9 mouse cellular contexts compared by ENCODE assay signal in the genomic region with DNA sequence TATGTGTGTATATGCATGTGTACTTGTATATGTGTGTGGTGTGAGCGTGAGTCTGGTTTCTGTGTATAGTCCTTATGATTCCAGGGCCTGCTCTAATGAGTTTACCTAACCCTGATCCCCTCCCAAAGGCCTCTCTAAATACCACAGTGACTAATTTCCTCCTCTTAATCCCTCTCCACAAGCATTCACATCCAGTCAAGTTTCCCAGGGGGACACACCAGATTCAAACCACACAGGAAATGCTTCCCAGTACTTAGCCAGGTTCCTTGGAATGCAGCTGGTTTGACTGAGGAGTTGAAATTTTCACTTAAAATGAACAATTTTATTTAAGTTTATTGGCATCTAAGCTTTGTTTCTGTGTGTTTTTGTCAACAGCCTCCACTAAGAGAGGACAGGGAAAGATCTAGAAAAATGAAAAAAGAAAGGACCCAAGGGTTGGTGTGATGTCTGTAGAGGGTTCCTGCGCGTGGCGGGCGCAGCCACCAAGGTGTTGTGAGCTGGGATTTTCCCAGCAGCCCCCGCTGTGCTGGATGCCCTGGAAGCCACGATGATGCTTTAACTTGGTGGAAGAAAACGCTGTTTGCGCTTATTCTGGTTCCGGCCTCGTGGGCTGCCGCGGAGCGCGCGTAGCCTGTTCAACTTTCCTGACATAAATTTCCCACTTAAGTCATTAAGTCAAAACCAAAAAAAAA. TPM values are rescaled to one million over a fixed set of nuclear protein-coding genes. Genes with fewer than 3 reads are reported as not detected.
DNase-seq lines count a peak whose midpoint lies in the region; ATAC-seq and TF ChIP-seq lines count a peak whose summit lies in the region.
"Had no signal": no experiment of that assay in that cellular context is flagged by ENCODE, and none has a peak within 500 bp of the region (broad histone marks: within the 10 kb centered on the region; RNA-seq: fewer than 3 reads in every experiment).

No protein-coding gene starts in this region.

- peak overlapping the region; percentile 47; the same call in 1 of the 2 replicates for H3K9ac ChIP-seq in kidney, embryonic 14.5 days (ENCODE audit: low read depth, low read length)
- H3K9ac ChIP-seq in forebrain, embryonic 15.5 days (replicated peaks) = peak overlapping the region; percentile 48
- peak overlapping the region; percentile 55 for H3K9ac ChIP-seq in liver, embryonic 12.5 days

- H3K27ac ChIP-seq in kidney, embryonic 14.5 days (ENCODE audit: low read depth, low read length) = no peak overlapping the region
- H3K27ac ChIP-seq in forebrain, embryonic 15.5 days (replicated peaks) = no peak overlapping the region
- 0 out of 2 replicates have a peak overlapping the region, but pooled peaks have one; percentile 9 for H3K27ac ChIP-seq in liver, embryonic 12.5 days
- H3K27ac ChIP-seq: macrophage had no signal

- no peaks in the 10 kb centered on the region for H3K9me3 ChIP-seq in kidney, embryonic 14.5 days (ENCODE audit: control insufficient read depth, low read length)
- H3K9me3 ChIP-seq in G1E (replicated peaks) = no peaks in the 10 kb centered on the region
- H3K9me3 ChIP-seq in forebrain, embryonic 15.5 days = no peaks in the 10 kb centered on the region
- no peaks in the 10 kb centered on the region for H3K9me3 ChIP-seq in liver, embryonic 12.5 days (replicated peaks)

- no peaks in the 10 kb centered on the region for H3K27me3 ChIP-seq in kidney, embryonic 14.5 days (ENCODE audit: control insufficient read depth, insufficient read depth, low read length)
- peaks cover 13% of the 10 kb centered on the region for H3K27me3 ChIP-seq in G1E (ENCODE audit: insufficient read depth, low read length)
- no peaks in the 10 kb centered on the region for H3K27me3 ChIP-seq in forebrain, embryonic 15.5 days
- peaks cover 25% of the 10 kb centered on the region for H3K27me3 ChIP-seq in liver, embryonic 12.5 days (replicated peaks)

- peak overlapping the region; percentile 36 for H3K4me3 ChIP-seq in kidney, embryonic 14.5 days (ENCODE audit: low read length)
- H3K4me3 ChIP-seq in G1E (ENCODE audit: low read depth, low read length) = peak overlapping the region; percentile 60; the same call in 1 of the 2 replicates
- H3K4me3 ChIP-seq in forebrain, embryonic 15.5 days = peak overlapping the region; percentile 42
- peak overlapping the region; percentile 44 for H3K4me3 ChIP-seq in liver, embryonic 12.5 days

- no peak for TF ChIP-seq CTCF in G1E (IDR thresholded peaks at IDR 0.05; ENCODE audit: low read depth, low read length)

- DNase-seq in kidney, postnatal 25 days = no peak
- DNase-seq in G1E (ENCODE audit: low spot score) = no peak
- DNase-seq in ovary, postnatal 10 days (ENCODE audit: low spot score) = no peak
- no peak for DNase-seq in adrenal gland, postnatal 25 days
- no peak for DNase-seq in c-Kit-positive CD71-positive TER-119-positive erythroid progenitor cells, embryonic 14.5 days (ENCODE audit: low spot score)

- peak overlapping the region; percentile 81 for H3K4me2 ChIP-seq in kidney, embryonic 14.5 days (replicated peaks; ENCODE audit: low read depth, low read length)
- peak overlapping the region; percentile 93 for H3K4me2 ChIP-seq in forebrain, embryonic 15.5 days (replicated peaks)
- peak overlapping the region; percentile 77 for H3K4me2 ChIP-seq in liver, embryonic 12.5 days

- 0 out of 2 replicates have a peak, but pooled peaks cover 4% of the 10 kb centered on the region for H3K36me3 ChIP-seq in kidney, embryonic 14.5 days (ENCODE audit: control insufficient read depth, insufficient read depth, low read length)
- peaks cover 29% of the 10 kb centered on the region for H3K36me3 ChIP-seq in G1E (replicated peaks)
- H3K36me3 ChIP-seq in forebrain, embryonic 15.5 days = no peaks in the 10 kb centered on the region
- H3K36me3 ChIP-seq in liver, embryonic 12.5 days = peaks cover 11% of the 10 kb centered on the region

- WGBS in kidney, embryonic 14.5 days = 8% methylated on average over 16 of the region's 16 CpGs
- WGBS in forebrain, embryonic 15.5 days = 3% methylated on average over 16 of the region's 16 CpGs
- WGBS in liver, embryonic 12.5 days (ENCODE audit: insufficient replicate concordance) = 14% methylated on average over 16 of the region's 16 CpGs

- no peaks in the 10 kb centered on the region for H3K4me1 ChIP-seq in kidney, embryonic 14.5 days (ENCODE audit: control insufficient read depth, insufficient read depth, low read length)
- H3K4me1 ChIP-seq in G1E (ENCODE audit: insufficient read depth, low read depth, low read length) = peaks cover 81% of the 10 kb centered on the region
- H3K4me1 ChIP-seq in forebrain, embryonic 15.5 days = peaks cover 13% of the 10 kb centered on the region
- peaks cover 41% of the 10 kb centered on the region for H3K4me1 ChIP-seq in liver, embryonic 12.5 days

- ATAC-seq in kidney, embryonic 14.5 days (ENCODE audit: low FRiP score, low TSS enrichment) = no peak
- ATAC-seq in G1E (ENCODE audit: extremely low read depth, insufficient number of reproducible peaks, low FRiP score, poor library complexity, severe bottlenecking) = no peak
- no peak for ATAC-seq in forebrain, embryonic 15.5 days (replicated peaks)
- ATAC-seq in liver, embryonic 12.5 days = no peak

RNA-seq across cellular contexts. Expression of gene Il21r, which starts 22.5 kb away (rescaled TPM):
- polyA plus RNA-seq in kidney, embryonic 14.5 days (2014; fragmentation: Nextera tagmentation; extraction: Ambion mirVana) = 0.13 and 0.22 TPM in 2 replicates
- total RNA-seq in G1E (2014; fragmentation: Nextera tagmentation) (not detected in 2 replicates), G1E (2017) (0.16 and 0.23 TPM in 2 replicates)
- 0.11 and 0.14 TPM in 2 replicates for polyA plus RNA-seq in G1E (2012)
- 0.15 and 0.17 TPM in 2 replicates for polyA plus RNA-seq in forebrain, embryonic 15.5 days (2015; fragmentation: Nextera tagmentation; extraction: Ambion mirVana)
- polyA plus RNA-seq in liver, embryonic 12.5 days (2016; fragmentation: Nextera tagmentation; extraction: Ambion mirVana) = 1.1 and 1.4 TPM in 2 replicates
- total RNA-seq in adrenal gland, postnatal 25 days (2021) = 0.43 TPM in 1 of 2 replicates, not detected in the other

RNA-seq across cellular contexts. Expression of gene Il4ra, which starts 28.9 kb away (rescaled TPM):
- 4.0 and 5.9 TPM in 2 replicates for polyA plus RNA-seq in kidney, embryonic 14.5 days (2014; fragmentation: Nextera tagmentation; extraction: Ambion mirVana)
- total RNA-seq in G1E (2014; fragmentation: Nextera tagmentation) (21.1 and 23.5 TPM in 2 replicates), G1E (2017) (35.8 and 38.4 TPM in 2 replicates)
- polyA plus RNA-seq in G1E (2012) = 25.9 and 27.8 TPM in 2 replicates
- polyA plus RNA-seq in forebrain, embryonic 15.5 days (2015; fragmentation: Nextera tagmentation; extraction: Ambion mirVana) = 2.1 and 2.2 TPM in 2 replicates
- 4.1 and 5.2 TPM in 2 replicates for polyA plus RNA-seq in liver, embryonic 12.5 days (2016; fragmentation: Nextera tagmentation; extraction: Ambion mirVana)
- 100 and 101 TPM in 2 replicates for total RNA-seq in adrenal gland, postnatal 25 days (2021)
